Mouse (Mus musculus): ENCODE results near the gene 2810021J22Rik.
"Not testable (repeated sequence)": the region's sequence is repeated elsewhere in the genome, so short reads cannot be mapped to it uniquely, and the experiment has no call there.

The 2810021J22Rik gene

GRCm38 (mm10) chr11:58867039-58867953, at the start of gene 2810021J22Rik:
Gene 2810021J22Rik (plus strand): TSS chr11:58867216.
- peak; percentile 53 for DNase-seq (ENCODE audit: low read depth)

DNA sequence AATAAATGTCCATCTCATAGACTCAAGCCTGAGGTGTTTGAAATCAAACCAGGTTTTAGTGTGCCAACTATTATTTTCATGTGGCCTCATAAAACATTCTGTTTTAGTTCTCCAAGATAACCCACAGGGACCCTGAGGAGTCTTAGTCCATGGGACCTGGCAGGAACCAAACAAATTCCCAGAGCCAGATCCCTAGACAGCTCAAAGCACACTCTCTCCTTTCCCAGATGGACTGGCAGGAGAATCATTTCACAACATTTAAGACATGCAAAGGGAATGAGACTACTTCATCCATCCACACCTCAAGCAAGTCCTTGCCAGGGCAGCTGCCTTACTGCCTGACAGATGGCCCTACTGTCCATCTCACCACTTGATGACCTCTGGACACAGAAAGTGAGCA, 38.1 kb upstream of the 2810021J22Rik start, which contains the start of gene Olfr312:
Gene Olfr312 (plus strand): TSS at position 301 of the 400 bp plus-strand sequence.
- DNase-seq (ENCODE audit: low read depth) = not testable (repeated sequence)

DNA sequence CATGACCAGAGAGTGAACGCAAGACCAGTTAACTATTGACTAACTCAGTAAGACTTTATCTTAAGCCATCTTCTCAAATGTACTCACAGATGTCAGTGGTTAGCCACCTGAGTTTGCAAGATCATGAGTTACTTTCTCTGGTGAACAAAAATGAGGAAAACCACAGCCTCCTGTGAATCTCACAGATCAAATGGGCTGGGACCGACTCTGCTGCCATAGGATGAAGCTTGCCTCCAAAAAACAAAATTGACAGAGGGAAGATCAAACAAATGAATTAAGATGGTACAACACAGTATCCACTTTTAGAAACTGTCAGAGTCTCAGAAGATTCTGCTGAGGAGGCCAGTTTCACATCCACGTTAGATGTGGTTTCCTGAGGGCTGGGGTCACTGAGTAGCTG, 37.3 kb upstream of the 2810021J22Rik start:
- DNase-seq (ENCODE audit: low read depth) = no peak

DNA sequence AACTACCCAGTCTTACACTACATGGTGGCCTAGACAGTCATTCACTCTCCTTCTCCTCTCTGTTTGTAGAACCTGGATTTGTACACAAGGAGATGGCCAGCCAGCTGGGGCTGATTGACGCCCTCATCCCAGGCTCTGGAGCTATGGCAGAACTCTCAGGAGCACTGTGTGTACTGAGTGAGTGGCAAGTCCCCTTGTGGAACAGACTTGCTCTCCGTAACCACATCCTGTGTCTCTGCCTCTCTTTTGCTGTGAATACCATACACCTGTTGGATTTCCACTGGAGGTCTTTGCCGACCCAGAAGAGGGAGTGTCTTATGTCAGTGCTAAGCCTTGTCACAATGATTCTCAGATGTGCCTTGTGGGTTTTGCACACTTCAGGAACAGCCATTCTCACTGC, 34.5 kb upstream of the 2810021J22Rik start:
- not testable (repeated sequence) for DNase-seq (ENCODE audit: low read depth)

GRCm38 (mm10) chr11:58838951-58839350, 28.1 kb upstream of the 2810021J22Rik start, which contains the start of gene Olfr311:
Gene Olfr311 (plus strand): TSS chr11:58839251.
- DNase-seq (ENCODE audit: low read depth) = not testable (repeated sequence)

GRCm38 (mm10) chr11:58846919-58847461, 20.0 kb upstream of the 2810021J22Rik start, which contains the start of gene Gm12258:
Gene Gm12258 (plus strand): TSS chr11:58847158.
- DNase-seq (ENCODE audit: low read depth) = peak; percentile 98

DNA sequence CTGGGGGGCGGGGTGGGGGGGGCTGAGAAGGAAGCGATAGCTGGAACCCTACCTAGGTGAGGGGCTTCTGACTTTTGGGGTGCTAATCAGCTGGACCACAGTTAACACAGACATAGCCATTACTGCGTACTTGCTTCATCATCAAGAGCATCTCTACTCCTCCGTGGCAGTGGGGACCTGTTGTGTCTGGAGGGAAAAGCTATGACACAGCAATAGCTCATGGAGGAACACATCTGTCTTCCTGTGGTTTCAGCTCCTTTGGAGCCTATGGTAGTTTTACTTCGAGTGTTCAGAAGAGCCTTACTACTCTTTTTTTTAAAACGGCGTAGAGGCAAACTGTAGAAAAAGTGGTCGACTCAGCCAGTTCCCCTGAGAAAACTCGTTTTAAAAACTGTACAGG, 19.4 kb upstream of the 2810021J22Rik start:
- no peak for DNase-seq (ENCODE audit: low read depth)

DNA sequence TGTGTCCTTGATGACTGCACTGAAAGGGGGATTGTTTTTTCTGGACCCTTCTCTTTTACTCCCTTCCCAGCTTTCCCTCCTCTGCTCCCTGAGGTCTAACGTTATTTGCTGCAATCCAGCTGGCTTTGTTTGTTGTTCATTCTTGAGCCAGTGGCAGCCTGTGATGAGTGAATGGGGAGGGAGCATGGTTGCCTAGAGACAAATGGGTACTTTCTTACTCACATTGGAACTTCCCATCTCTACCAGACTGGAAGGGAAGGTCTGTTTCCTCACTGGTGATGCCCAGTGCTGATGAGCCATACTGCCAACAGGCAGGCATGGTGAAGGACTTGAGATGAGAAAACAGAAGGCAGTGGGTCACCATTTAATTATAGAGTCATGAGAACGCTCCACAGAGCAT, 17.3 kb upstream of the 2810021J22Rik start:
- no peak for DNase-seq (ENCODE audit: low read depth)

DNA sequence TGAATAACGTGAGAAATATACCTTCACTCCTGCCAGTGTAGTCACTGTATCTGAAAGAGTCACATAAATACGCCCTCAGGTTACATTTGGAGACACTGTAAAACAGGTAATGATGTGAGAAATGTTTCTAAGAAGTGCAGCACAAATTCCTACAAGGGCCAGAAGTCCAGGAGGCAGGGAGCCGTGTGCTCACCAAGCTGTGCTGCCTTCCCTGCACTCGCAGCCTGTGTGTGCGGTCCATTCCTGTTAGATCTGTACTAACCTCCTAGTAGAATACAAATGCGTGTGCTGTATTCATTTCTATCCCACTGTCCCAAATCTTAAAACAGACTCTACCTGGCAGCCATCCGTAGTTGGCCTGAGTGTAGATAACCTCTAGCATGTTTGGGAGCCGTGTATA, 6.3 kb upstream of the 2810021J22Rik start:
- no peak for DNase-seq (ENCODE audit: low read depth)

DNA sequence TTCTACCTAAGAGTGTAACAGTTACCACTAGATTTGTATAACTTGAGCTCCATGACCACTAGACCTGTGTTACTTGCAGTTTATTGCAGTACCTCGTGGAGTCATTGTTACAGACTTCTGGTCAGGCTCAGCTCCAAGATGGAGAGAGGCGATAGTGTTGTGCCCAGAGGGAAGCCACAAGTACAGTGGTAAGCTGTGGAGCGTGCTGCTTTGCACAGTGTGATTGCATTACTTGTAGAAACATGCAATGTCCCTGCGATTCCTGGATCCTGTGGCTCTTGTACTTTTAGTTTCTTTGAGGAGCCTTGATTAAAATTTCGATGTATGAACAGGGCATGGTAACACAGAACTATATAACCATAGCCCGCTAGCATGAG, 926 bp downstream of the 2810021J22Rik start:
- DNase-seq (ENCODE audit: low read depth) = no peak

DNA sequence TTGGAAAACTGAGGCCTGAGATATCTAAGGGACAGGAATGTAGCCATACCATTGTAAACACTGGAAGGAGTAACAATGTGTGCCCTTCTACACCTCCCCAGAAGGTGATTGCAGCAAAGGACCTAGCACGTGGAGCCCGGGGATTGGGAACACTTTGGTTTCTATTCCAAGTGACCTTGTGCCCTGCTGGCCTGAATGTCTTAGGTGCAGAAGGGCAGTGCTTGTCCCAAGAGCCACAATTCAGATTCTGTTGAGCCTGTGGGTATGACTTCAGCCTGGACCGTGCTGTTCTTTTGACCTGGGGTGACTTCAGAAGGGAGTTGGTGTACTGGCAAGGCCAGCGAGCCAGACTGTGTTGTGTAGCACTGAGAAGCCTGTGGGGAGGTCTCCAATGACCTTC, 3.9 kb downstream of the 2810021J22Rik start:
- no peak for DNase-seq (ENCODE audit: low read depth)

- DNase-seq (ENCODE audit: low read depth) = no peak
Observed at GRCm38 (mm10) chr11:58883756-58884155, 16.7 kb downstream of the 2810021J22Rik start.

DNA sequence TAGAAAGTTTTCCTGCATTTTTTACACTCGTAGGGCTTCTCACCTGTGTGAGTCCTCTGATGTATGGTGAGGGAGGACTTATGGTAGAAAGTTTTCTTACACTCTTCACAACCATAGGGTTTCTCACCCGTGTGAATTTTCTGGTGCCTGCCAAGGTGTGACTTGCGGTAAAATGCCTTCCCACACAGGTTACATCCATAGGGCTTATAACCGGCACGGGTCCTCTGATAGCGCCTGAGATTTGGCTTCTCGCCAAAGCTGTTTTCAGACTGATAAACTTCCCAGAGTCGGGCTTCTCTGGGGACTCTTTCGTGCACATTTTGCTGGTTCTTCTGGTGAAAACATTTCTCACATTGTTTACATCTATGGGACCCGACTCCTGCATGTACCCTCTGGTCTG, 23.5 kb downstream of the 2810021J22Rik start:
- DNase-seq (ENCODE audit: low read depth) = no peak

GRCm38 (mm10) chr11:58894456-58894855, 27.4 kb downstream of the 2810021J22Rik start:
- DNase-seq (ENCODE audit: low read depth) = no peak

DNA sequence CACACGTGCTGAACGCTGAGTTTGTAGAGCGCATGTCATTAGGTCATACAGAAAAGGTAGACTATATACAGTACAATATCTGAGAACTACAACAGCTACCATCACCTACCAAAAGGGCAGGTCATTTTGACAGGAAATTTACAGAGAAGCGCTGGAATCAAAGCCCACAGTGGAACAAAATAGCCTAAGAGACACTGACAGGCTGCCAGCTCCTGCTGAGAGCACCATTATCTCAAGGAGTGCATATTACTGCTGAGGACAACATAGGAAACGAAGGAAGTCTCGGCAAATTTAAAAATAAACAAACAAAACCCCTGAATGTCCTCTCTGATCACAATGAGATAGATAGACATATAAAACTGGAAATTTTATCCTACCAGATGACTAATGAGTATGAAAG, 30.5 kb downstream of the 2810021J22Rik start:
- DNase-seq (ENCODE audit: low read depth) = no peak

GRCm38 (mm10) chr11:58901080-58901479, 34.1 kb downstream of the 2810021J22Rik start:
- DNase-seq (ENCODE audit: low read depth) = no peak

GRCm38 (mm10) chr11:58903511-58904409, 36.7 kb downstream of the 2810021J22Rik start, which contains the start of gene Zfp39:
Gene Zfp39 (minus strand): TSS chr11:58904225.
- peak; percentile 87 for DNase-seq (ENCODE audit: low read depth)

DNA sequence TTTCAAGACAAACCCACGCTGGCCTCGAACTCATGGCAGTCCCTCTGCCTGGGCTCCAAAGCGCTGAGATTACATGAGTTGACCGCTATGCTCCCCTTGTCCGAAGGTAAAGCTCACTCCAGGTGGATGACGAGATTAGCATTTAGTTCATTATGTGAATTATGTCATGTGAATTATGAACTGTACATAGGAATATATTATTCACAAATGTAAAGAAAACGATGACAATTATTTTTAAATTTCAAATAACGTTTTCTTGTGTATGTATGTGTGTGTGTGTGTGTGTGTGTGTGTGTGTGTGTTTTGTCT, 37.3 kb downstream of the 2810021J22Rik start:
- no peak for DNase-seq (ENCODE audit: low read depth)

GRCm38 (mm10) chr11:58904838-58905237, 37.8 kb downstream of the 2810021J22Rik start:
- DNase-seq (ENCODE audit: low read depth) = peak; percentile 15

DNA sequence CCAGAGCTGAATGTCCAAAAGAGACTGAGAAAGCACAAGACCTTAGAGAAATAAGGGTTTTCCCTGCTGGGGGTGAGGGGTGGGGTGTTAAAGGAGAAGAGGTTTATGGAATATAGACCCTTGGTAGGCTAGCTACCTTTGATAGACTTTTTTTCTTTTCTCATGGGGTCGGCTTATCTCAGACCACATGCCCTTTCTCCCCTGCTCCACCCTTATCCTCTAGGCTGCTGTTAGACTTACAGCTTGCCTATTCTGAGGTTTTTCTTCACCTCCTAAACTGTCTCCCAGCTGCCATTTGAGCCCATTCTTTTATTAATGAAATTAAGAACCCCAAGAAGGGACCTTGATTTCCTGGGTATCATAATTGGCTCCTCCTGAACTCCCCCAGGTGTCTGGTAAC, 46.8 kb downstream of the 2810021J22Rik start:
- DNase-seq (ENCODE audit: low read depth) = no peak

DNA sequence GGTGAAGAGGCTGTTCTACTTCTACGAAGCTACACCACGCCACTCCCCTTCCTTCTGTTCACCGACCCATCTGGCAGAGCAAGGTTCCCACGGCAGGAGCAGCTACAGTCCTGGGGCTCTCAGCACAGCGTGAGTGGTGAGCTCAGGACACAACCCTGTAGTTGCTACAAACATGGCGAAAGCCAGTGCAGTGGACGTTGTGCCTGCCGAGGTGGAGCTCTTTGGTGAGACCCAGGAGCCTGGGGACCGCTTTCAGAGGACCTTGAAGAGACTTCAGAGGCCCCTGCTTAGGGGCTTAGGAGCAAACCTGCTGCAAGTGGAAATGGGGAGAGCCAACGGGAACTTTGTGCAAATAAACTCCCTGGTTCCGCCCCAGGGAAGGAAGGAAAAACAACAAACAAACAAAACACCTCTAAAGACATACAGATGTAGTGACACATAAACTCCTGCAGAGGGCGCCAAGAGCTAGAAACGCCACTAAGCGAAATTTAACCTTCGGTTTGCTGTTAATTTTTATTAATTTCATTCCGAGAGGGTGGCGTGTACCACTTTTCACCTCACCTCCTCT, 47.5 kb downstream of the 2810021J22Rik start:
- no peak for DNase-seq (ENCODE audit: low read depth)
